Mouse (Mus musculus): Measurements from ENCODE around the gene Zfp740. TPM values are rescaled to one million over a fixed set of nuclear protein-coding genes. Genes with fewer than 3 reads are reported as not detected.

Zfp740 gene
- polyA plus RNA-seq, 1 experiment = not detected

DNA sequence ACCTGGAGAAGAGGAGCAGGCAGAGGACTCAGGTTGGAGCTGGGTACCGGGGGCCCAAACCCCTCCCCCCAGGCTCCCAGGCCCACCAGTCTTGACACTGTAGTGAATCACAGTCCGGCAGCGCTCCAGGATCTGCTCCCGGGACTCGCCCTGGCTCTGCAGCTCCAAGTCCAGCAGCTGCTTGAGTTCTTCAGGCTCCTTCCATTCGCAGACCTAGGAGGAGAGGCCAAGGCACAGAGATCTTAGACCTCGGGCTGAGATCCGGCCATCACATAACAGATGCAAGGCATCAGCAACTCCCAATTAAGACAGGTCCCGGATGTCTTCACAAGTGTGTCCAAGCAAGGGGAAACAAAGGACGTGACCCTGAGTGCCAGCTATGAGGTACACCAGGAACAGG, 15.0 kb upstream of the Zfp740 start:
- TF ChIP-seq POLR2A (IDR thresholded peaks at IDR 0.05; ENCODE audit: insufficient read depth, low read depth, low read length) = no peak
- no peak for TF ChIP-seq CTCF (IDR thresholded peaks at IDR 0.05; ENCODE audit: insufficient read depth, low read depth, low read length)
- no peak overlapping the region for H3K4me3 ChIP-seq (ENCODE audit: insufficient read depth, low read depth, low read length)
- H3K4me1 ChIP-seq (ENCODE audit: control insufficient read depth, insufficient read depth, low read length) = no peaks in the 10 kb centered on the region
- WGBS = 93% methylated on average over 10 of the region's 10 CpGs
- no peak overlapping the region for H3K27ac ChIP-seq (ENCODE audit: insufficient read depth, low read depth, low read length)

DNA sequence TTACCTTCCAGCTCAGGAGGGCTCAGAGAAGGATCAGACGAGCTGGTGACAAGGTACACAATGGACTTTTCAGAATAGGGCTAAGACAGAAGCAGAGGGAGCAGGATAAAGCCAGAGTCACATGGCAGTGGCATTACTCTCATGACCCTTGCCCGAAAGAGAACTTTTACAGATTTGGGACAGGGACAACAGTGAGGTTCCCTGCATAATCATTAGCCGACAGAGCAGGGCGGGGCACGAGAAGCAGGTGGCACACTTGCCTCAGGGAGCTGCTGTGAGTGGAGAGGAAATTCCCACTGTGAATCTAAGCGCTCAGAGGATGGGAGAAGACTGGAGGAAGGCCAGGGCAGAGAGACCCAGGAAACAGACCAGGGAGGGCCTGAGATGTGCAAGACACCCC, 14.2 kb upstream of the Zfp740 start:
- TF ChIP-seq CTCF (IDR thresholded peaks at IDR 0.05; ENCODE audit: insufficient read depth, low read depth, low read length) = no peak
- TF ChIP-seq POLR2A (IDR thresholded peaks at IDR 0.05; ENCODE audit: insufficient read depth, low read depth, low read length) = no peak
- Histone ChIP-seq H3K27ac (ENCODE audit: insufficient read depth, low read depth, low read length) (no peak overlapping the region), H3K4me1 (ENCODE audit: control insufficient read depth, insufficient read depth, low read length) (no peaks in the 10 kb centered on the region), H3K4me3 (ENCODE audit: insufficient read depth, low read depth, low read length) (no peak overlapping the region)
- WGBS = 70% methylated on average over 6 of the region's 6 CpGs

DNA sequence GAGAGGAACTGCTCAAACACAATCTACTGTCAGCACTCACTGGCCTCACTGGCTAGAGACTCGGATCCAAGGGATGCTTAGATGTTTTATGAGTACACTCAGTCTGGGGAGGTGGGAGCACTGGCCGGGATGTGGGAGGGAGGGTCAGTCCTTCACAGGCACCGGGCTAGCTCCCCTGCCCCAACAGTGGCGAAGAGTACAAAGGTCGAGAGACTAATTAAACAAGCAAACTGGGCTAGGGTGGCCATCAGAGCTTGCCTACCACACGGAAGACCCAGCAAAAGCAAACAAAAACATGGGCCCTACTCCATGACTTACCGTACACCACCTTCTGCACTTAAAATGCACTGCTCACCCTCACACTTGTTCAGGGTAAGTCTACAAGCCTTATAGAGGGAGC, 11.3 kb upstream of the Zfp740 start:
- WGBS = 77% methylated on average over 7 of the region's 7 CpGs
- Histone ChIP-seq H3K4me3 (ENCODE audit: insufficient read depth, low read depth, low read length) (no peak overlapping the region), H3K4me1 (ENCODE audit: control insufficient read depth, insufficient read depth, low read length) (no peaks in the 10 kb centered on the region), H3K27ac (ENCODE audit: insufficient read depth, low read depth, low read length) (no peak overlapping the region)
- no peak for TF ChIP-seq CTCF (IDR thresholded peaks at IDR 0.05; ENCODE audit: insufficient read depth, low read depth, low read length)
- TF ChIP-seq POLR2A (IDR thresholded peaks at IDR 0.05; ENCODE audit: insufficient read depth, low read depth, low read length) = no peak

DNA sequence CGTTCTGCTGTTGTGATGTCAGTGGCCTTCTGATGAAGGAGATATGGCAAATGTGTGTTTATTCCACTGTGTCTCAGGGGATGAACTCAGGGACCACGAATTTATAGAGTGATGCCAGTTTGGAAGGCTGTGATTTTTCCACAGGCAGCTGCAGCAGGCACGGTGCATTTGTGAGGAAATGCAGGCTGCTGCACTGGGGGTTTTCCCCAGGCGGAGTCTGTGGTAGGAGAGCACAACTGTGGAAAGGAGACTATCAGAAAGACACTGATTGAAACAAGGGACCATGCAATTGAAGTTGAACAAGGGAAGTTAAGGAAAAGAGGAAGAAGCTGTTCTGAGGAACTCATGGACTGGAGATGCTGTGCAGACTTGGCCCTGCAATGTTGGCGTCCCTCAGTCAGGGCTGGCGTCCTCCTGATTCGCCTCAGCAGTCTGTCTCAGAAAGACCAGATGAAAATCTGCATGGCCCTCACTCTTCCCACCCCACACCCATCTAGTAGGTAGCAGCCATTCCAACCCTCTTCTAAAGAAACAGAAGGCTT, 10.7 kb upstream of the Zfp740 start:
- 83% methylated on average over 7 of the region's 7 CpGs for WGBS
- Histone ChIP-seq H3K27ac (ENCODE audit: insufficient read depth, low read depth, low read length) (no peak overlapping the region), H3K4me3 (ENCODE audit: insufficient read depth, low read depth, low read length) (no peak overlapping the region), H3K4me1 (ENCODE audit: control insufficient read depth, insufficient read depth, low read length) (no peaks in the 10 kb centered on the region)
- TF ChIP-seq CTCF (IDR thresholded peaks at IDR 0.05; ENCODE audit: insufficient read depth, low read depth, low read length) (no peak), POLR2A (IDR thresholded peaks at IDR 0.05; ENCODE audit: insufficient read depth, low read depth, low read length) (no peak)

DNA sequence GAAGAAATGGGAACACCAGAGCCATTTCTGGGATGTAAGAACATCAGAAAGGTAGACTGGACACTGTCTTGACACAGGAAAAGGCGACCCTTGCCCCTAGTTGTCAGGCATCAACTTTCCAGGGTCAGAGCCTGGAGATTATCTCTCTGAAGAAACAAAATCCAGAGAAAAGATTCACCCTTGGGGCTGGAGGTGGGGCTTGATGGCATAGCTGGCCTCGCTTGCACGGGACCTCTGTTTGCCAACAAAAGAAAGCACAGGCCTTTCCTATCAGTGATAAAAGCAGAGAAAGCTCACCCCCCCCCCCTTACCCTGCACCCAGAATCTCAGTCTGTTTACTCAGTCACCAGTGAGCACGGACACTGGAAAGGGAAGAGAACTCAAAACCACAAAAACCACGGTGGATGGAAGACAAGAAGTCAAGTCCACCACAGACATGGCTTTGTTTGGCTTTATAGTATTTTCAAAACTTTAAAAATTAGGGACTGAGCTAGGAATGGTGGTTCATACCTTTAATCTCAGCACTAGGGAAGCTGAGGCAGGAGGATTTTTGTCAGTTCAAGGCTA, 10.1 kb upstream of the Zfp740 start:
- H3K27ac ChIP-seq (ENCODE audit: insufficient read depth, low read depth, low read length) = no peak overlapping the region
- no peaks in the 10 kb centered on the region for H3K4me1 ChIP-seq (ENCODE audit: control insufficient read depth, insufficient read depth, low read length)
- no peak overlapping the region for H3K4me3 ChIP-seq (ENCODE audit: insufficient read depth, low read depth, low read length)
- 84% methylated on average over 5 of the region's 5 CpGs for WGBS
- TF ChIP-seq POLR2A (IDR thresholded peaks at IDR 0.05; ENCODE audit: insufficient read depth, low read depth, low read length) = no peak
- no peak for TF ChIP-seq CTCF (IDR thresholded peaks at IDR 0.05; ENCODE audit: insufficient read depth, low read depth, low read length)

DNA sequence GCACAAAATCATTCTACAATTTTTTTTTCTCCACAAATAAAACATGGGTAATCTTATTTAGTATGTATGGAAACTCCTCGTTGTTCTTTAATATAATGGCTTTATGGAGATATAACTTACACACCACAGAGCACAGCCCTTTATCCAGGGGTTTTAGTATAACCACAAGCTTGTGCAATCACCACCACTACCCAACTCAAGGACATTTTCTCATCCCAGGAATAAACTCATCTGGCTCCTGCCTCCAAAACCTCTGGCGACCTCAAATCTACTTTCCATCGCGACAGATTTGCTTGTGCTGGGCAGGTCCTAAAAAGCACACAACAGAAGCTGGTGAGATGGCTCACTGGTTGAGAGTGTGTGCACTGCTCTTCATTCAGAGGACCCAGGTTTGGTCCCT, 9.4 kb upstream of the Zfp740 start:
- no peak overlapping the region for H3K27ac ChIP-seq (ENCODE audit: insufficient read depth, low read depth, low read length)
- no peak overlapping the region for H3K4me3 ChIP-seq (ENCODE audit: insufficient read depth, low read depth, low read length)
- WGBS = 86% methylated on average over 4 of the region's 4 CpGs
- TF ChIP-seq POLR2A (IDR thresholded peaks at IDR 0.05; ENCODE audit: insufficient read depth, low read depth, low read length) (no peak), CTCF (IDR thresholded peaks at IDR 0.05; ENCODE audit: insufficient read depth, low read depth, low read length) (no peak)
- no peaks in the 10 kb centered on the region for H3K4me1 ChIP-seq (ENCODE audit: control insufficient read depth, insufficient read depth, low read length)

DNA sequence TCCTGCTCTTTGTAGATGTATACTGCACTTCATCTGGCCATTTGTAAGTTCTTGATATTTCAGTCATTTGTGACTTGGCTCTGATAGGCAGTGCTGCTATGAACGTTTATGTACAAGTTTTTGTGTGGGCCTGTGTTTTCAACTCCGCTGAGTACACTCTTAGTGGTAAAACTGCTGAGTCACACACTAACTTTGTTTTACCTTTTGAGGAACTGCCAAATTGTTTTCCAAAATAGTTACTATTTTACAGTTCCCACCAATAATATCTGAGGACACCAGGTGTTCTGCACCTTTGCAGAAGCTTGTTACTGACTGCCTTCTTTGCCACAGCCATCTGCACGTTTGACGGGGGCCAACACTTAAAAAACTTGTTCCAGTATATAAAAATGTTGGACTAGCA, 8.6 kb upstream of the Zfp740 start:
- H3K4me3 ChIP-seq (ENCODE audit: insufficient read depth, low read depth, low read length) = no peak overlapping the region
- TF ChIP-seq POLR2A (IDR thresholded peaks at IDR 0.05; ENCODE audit: insufficient read depth, low read depth, low read length) (no peak), CTCF (IDR thresholded peaks at IDR 0.05; ENCODE audit: insufficient read depth, low read depth, low read length) (no peak)
- WGBS = 73% methylated on average over 4 of the region's 4 CpGs
- H3K4me1 ChIP-seq (ENCODE audit: control insufficient read depth, insufficient read depth, low read length) = no peaks in the 10 kb centered on the region
- no peak overlapping the region for H3K27ac ChIP-seq (ENCODE audit: insufficient read depth, low read depth, low read length)

DNA sequence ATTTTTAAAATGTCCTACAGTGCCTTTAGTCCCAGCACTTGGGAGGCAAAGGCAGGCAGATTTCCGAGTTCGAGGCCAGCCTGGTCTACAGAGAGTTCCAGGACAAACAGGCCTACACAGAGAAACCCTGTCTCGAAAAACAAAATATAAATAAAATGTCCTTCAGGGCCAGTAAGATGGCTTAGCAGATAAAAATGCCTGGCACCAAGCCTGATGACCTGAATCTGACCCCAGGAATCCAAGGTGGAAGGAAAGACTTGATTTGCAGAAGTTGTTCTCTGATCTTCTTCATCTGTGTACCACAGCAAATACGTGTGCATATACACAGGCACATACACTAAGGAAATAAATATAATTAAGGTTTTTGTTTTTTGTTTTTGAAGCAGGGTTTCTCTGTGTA, 7.7 kb upstream of the Zfp740 start:
- Histone ChIP-seq H3K4me3 (ENCODE audit: insufficient read depth, low read depth, low read length) (no peak overlapping the region), H3K27ac (ENCODE audit: insufficient read depth, low read depth, low read length) (no peak overlapping the region), H3K4me1 (ENCODE audit: control insufficient read depth, insufficient read depth, low read length) (no peaks in the 10 kb centered on the region)
- 81% methylated on average over 4 of the region's 4 CpGs for WGBS
- TF ChIP-seq CTCF (IDR thresholded peaks at IDR 0.05; ENCODE audit: insufficient read depth, low read depth, low read length) (no peak), POLR2A (IDR thresholded peaks at IDR 0.05; ENCODE audit: insufficient read depth, low read depth, low read length) (no peak)

DNA sequence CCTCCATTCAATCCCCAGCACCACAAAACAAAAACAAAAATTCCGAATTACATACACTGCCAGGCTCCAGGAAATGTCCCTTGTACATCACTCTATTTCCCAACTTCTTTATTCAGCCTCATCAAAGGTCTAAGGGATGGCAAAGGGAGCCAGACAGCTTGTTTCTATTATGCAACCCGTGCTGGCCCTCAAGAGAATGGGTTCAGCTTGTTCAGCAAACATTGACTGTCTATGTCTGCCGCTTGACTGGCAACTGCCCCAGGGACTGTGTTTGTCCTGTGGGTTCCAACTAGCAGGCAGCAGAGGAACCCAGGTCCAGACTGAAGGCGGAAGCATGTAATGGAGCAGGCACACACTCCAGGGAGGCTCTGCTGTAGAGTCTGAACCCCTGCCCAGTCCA, 4.2 kb upstream of the Zfp740 start:
- no peak overlapping the region for H3K4me3 ChIP-seq (ENCODE audit: insufficient read depth, low read depth, low read length)
- no peak overlapping the region for H3K27ac ChIP-seq (ENCODE audit: insufficient read depth, low read depth, low read length)
- TF ChIP-seq POLR2A (IDR thresholded peaks at IDR 0.05; ENCODE audit: insufficient read depth, low read depth, low read length) (no peak), CTCF (IDR thresholded peaks at IDR 0.05; ENCODE audit: insufficient read depth, low read depth, low read length) (no peak)
- 73% methylated on average over 4 of the region's 4 CpGs for WGBS
- no peaks in the 10 kb centered on the region for H3K4me1 ChIP-seq (ENCODE audit: control insufficient read depth, insufficient read depth, low read length)

All from olfactory bulb, adult 2 months (tissue).